Mouse (Mus musculus): Measurements from ENCODE around the gene Il20rb. TPM values are rescaled to one million over a fixed set of nuclear protein-coding genes. Genes with fewer than 3 reads are reported as not detected.

Il20rb gene
- total and polyA plus RNA-seq, 3 experiments = 0.50 to 1.9 TPM; not detected in 1

- H3K27ac ChIP-seq (ENCODE audit: control insufficient read depth, low read depth, low read length) = no peak overlapping the region
- no peak for TF ChIP-seq SMC3 (IDR thresholded peaks at IDR 0.05; ENCODE audit: low read depth, low read length)
- TF ChIP-seq MAX (IDR thresholded peaks at IDR 0.05; ENCODE audit: low read length) = no peak
- TF ChIP-seq UBTF (IDR thresholded peaks at IDR 0.05; ENCODE audit: borderline replicate concordance, insufficient read depth, low read depth, low read length) = no peak
- no peak for TF ChIP-seq POLR2AphosphoS2 (IDR thresholded peaks at IDR 0.05; ENCODE audit: low read length)
- TF ChIP-seq HCFC1 (IDR thresholded peaks at IDR 0.05; ENCODE audit: low read depth, low read length) = no peak
- TF ChIP-seq NELFE (IDR thresholded peaks at IDR 0.05; ENCODE audit: low read depth, low read length) = no peak
- TF ChIP-seq MAZ (IDR thresholded peaks at IDR 0.05; ENCODE audit: low read depth, low read length) = no peak
- TF ChIP-seq ZC3H11A (IDR thresholded peaks at IDR 0.05; ENCODE audit: low read depth, low read length) = no peak
- TF ChIP-seq POLR2A (IDR thresholded peaks at IDR 0.05; ENCODE audit: control insufficient read depth in 1 of 2, insufficient read depth in 1 of 2, low read depth in 1 of 2, low read length in 2 of 2, poor library complexity in 1 of 2) = no peak
- no peak for TF ChIP-seq RAD21 (IDR thresholded peaks at IDR 0.05; ENCODE audit: low read depth, low read length)
- no peaks in the 10 kb centered on the region for H3K79me2 ChIP-seq (ENCODE audit: control insufficient read depth, insufficient read depth, low read length, poor library complexity)
- H3K36me3 ChIP-seq (ENCODE audit: control insufficient read depth in 1 of 2, insufficient read depth in 2 of 2, low read length in 2 of 2) = no peaks in the 10 kb centered on the region
- no peak for DNase-seq (ENCODE audit: low read depth, low spot score)
- no peak overlapping the region for H3K4me3 ChIP-seq (ENCODE audit: control insufficient read depth in 1 of 2, insufficient read depth in 1 of 2, low read depth in 2 of 2, low read length in 2 of 2)
- no peak overlapping the region for H3K9ac ChIP-seq (ENCODE audit: control insufficient read depth, low read depth, low read length, poor library complexity, severe bottlenecking)
- no peaks in the 10 kb centered on the region; the same call in 1 of the 2 replicates for H3K9me3 ChIP-seq (replicated peaks; ENCODE audit: insufficient read depth, low read length)
- H3K4me1 ChIP-seq (ENCODE audit: control insufficient read depth in 1 of 2, insufficient read depth in 2 of 2, low read length in 2 of 2) = no peaks in the 10 kb centered on the region
- H3K27me3 ChIP-seq (ENCODE audit: control insufficient read depth in 1 of 2, insufficient read depth in 2 of 2, low read length in 2 of 2) = no peaks in the 10 kb centered on the region
Observed at GRCm38 (mm10) chr9:100481626-100482025, 5.0 kb downstream of the Il20rb start.

- no peak for TF ChIP-seq TAL1 (IDR thresholded peaks at IDR 0.05; ENCODE audit: low read length)
- TF ChIP-seq MEF2A (IDR thresholded peaks at IDR 0.05; ENCODE audit: extremely low read depth, insufficient replicate concordance, low read depth, low read length, poor library complexity, severe bottlenecking) = no peak
- TF ChIP-seq CHD1 (IDR thresholded peaks at IDR 0.05; ENCODE audit: low read depth, low read length) = no peak
- no peak for DNase-seq (ENCODE audit: low read depth, low spot score)
- Histone ChIP-seq H3K27me3 (ENCODE audit: control insufficient read depth in 1 of 2, insufficient read depth in 2 of 2, low read length in 2 of 2) (no peaks in the 10 kb centered on the region), H3K36me3 (ENCODE audit: control insufficient read depth in 1 of 2, insufficient read depth in 2 of 2, low read length in 2 of 2) (no peaks in the 10 kb centered on the region), H3K79me2 (ENCODE audit: control insufficient read depth, insufficient read depth, low read length, poor library complexity) (no peaks in the 10 kb centered on the region), H3K4me3 (ENCODE audit: control insufficient read depth in 1 of 2, insufficient read depth in 1 of 2, low read depth in 2 of 2, low read length in 2 of 2) (no peak overlapping the region), H3K27ac (ENCODE audit: control insufficient read depth, low read depth, low read length) (no peak overlapping the region), H3K9me3 (replicated peaks; ENCODE audit: insufficient read depth, low read length) (no peaks in the 10 kb centered on the region; the same call in 1 of the 2 replicates), H3K9ac (ENCODE audit: control insufficient read depth, low read depth, low read length, poor library complexity, severe bottlenecking) (no peak overlapping the region), H3K4me1 (ENCODE audit: control insufficient read depth in 1 of 2, insufficient read depth in 2 of 2, low read length in 2 of 2) (no peaks in the 10 kb centered on the region)
Observed at GRCm38 (mm10) chr9:100474056-100474455, 12.5 kb downstream of the Il20rb start.

- TF ChIP-seq ELF1 (IDR thresholded peaks at IDR 0.05; ENCODE audit: low read depth, low read length) (no peak), MAFK (IDR thresholded peaks at IDR 0.05; ENCODE audit: borderline replicate concordance, low read depth, low read length) (no peak)
Observed at GRCm38 (mm10) chr9:100473361-100473760, 13.2 kb downstream of the Il20rb start.

More at GRCm38 (mm10) chr9:100473361-100473760, 13.2 kb downstream of the Il20rb start:
- H3K9me3 ChIP-seq (replicated peaks; ENCODE audit: insufficient read depth, low read length) = no peaks in the 10 kb centered on the region; the same call in 1 of the 2 replicates
- no peak for DNase-seq (ENCODE audit: low read depth, low spot score)
- H3K36me3 ChIP-seq (ENCODE audit: control insufficient read depth in 1 of 2, insufficient read depth in 2 of 2, low read length in 2 of 2) = no peaks in the 10 kb centered on the region
- no peaks in the 10 kb centered on the region for H3K4me1 ChIP-seq (ENCODE audit: control insufficient read depth in 1 of 2, insufficient read depth in 2 of 2, low read length in 2 of 2)
- H3K79me2 ChIP-seq (ENCODE audit: control insufficient read depth, insufficient read depth, low read length, poor library complexity) = no peaks in the 10 kb centered on the region
- H3K4me3 ChIP-seq (ENCODE audit: control insufficient read depth in 1 of 2, insufficient read depth in 1 of 2, low read depth in 2 of 2, low read length in 2 of 2) = no peak overlapping the region
- H3K27me3 ChIP-seq (ENCODE audit: control insufficient read depth in 1 of 2, insufficient read depth in 2 of 2, low read length in 2 of 2) = no peaks in the 10 kb centered on the region
- H3K9ac ChIP-seq (ENCODE audit: control insufficient read depth, low read depth, low read length, poor library complexity, severe bottlenecking) = no peak overlapping the region
- no peak overlapping the region for H3K27ac ChIP-seq (ENCODE audit: control insufficient read depth, low read depth, low read length)

All from MEL (cell line).